Mouse (Mus musculus) layer of hippocampus, postnatal 14 days (tissue): ENCODE data around the gene Lefty1. TPM values are rescaled to one million over a fixed set of nuclear protein-coding genes. Genes with fewer than 3 reads are reported as not detected.
"Not testable (repeated sequence)": the region's sequence is repeated elsewhere in the genome, so short reads cannot be mapped to it uniquely, and the experiment has no call there.

Experiments used
- DNase-seq, 2 experiments: peaks; one replicate each; pipeline ENCODE4 v3.0.0; 2021 to 2022; ENCODE audit warnings: low spot score in 2 of 2, mixed read lengths in 1 of 2
- total RNA-seq, 2 experiments: library from RNA; stranded (reverse); gene quantifications; 2 replicates each; pipeline ENCODE4 v1.2.3; 2021

The Lefty1 gene
- total RNA-seq, 2 experiments from 2014 or later = 7.2 to 9.3 TPM

DNA sequence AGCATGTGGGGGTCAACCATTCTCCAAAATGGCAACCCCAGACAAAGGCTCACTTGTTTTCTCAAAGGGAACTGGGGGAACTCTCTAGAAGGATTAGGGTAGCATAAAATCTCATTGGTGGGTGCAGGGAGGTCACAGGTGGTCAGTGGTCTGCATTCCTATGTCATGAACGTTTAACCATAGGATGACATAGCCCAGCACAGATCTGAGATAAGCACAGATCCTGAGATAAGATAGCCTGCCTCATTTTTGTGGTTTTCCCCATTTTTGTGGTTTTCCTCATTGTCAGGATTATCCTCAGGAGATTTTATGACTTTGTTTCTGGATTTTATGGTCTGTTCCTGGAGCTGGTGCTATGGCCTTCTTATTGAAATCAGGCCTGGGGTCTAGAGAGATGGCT lies 17.8 kb upstream of the Lefty1 start:
- DNase-seq = no peak

GRCm38 (mm10) chr1:180919686-180920085 lies 15.1 kb upstream of the Lefty1 start:
- no peak for DNase-seq

GRCm38 (mm10) chr1:180922273-180923048 lies 12.4 kb upstream of the Lefty1 start:
- DNase-seq = no peak

- no peak for DNase-seq
These were observed 10.1 kb upstream of the Lefty1 start for GRCm38 (mm10) chr1:180924737-180925136.

DNA sequence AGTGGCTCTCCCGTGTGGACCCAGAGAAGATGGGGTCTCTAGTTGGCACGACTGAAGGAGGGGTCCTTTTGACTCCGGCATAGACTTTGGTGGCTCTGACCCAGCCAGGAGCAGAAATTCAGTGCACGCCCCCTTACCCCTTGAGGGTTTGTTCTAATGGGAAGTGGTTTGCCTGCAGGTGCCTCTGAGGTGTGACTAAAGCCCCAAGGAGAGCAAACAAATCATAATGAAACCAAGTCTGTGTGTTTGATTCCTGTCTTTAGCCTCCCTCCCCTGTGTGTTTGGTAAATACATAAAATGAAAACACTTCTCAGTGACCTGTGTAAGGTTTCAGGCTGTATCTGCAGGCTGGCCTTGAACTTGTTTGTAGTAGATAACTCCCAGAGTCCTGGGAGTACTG lies 8.5 kb upstream of the Lefty1 start:
- DNase-seq = no peak

DNA sequence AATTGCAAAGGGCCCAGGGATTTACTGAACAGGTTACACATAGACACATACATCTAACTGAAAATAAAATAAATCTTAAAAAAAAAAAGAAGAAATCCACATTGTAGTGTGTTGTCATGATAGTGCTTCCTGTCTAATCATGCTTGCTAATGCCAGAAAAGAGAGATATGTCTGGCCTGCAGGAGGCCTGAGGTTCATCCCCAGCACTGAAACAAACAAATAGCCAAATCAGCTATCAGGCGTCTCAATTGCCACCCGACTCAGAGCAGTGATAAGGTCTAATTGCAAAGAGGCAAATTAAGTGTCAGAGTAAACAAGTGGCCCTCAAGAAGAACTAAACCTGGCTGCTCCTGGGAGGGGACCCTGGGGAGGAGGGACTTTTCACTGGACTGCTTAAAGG lies 5.2 kb upstream of the Lefty1 start:
- DNase-seq = no peak

- DNase-seq = no peak
These were observed 3.7 kb upstream of the Lefty1 start for GRCm38 (mm10) chr1:180931106-180931505.

GRCm38 (mm10) chr1:180933659-180934058 lies 1.2 kb upstream of the Lefty1 start:
- no peak for DNase-seq

- DNase-seq = not testable (repeated sequence)
These were observed 2.0 kb downstream of the Lefty1 start for GRCm38 (mm10) chr1:180936610-180937398.

GRCm38 (mm10) chr1:180937631-180938030 lies 2.8 kb downstream of the Lefty1 start:
- DNase-seq = not testable (repeated sequence)

- not testable (repeated sequence) for DNase-seq
These were observed 4.0 kb downstream of the Lefty1 start for GRCm38 (mm10) chr1:180938781-180939180.

GRCm38 (mm10) chr1:180940776-180941460 lies 6.1 kb downstream of the Lefty1 start:
- no peak for DNase-seq

- DNase-seq = no peak
These were observed 6.9 kb downstream of the Lefty1 start for GRCm38 (mm10) chr1:180941726-180942125.

DNA sequence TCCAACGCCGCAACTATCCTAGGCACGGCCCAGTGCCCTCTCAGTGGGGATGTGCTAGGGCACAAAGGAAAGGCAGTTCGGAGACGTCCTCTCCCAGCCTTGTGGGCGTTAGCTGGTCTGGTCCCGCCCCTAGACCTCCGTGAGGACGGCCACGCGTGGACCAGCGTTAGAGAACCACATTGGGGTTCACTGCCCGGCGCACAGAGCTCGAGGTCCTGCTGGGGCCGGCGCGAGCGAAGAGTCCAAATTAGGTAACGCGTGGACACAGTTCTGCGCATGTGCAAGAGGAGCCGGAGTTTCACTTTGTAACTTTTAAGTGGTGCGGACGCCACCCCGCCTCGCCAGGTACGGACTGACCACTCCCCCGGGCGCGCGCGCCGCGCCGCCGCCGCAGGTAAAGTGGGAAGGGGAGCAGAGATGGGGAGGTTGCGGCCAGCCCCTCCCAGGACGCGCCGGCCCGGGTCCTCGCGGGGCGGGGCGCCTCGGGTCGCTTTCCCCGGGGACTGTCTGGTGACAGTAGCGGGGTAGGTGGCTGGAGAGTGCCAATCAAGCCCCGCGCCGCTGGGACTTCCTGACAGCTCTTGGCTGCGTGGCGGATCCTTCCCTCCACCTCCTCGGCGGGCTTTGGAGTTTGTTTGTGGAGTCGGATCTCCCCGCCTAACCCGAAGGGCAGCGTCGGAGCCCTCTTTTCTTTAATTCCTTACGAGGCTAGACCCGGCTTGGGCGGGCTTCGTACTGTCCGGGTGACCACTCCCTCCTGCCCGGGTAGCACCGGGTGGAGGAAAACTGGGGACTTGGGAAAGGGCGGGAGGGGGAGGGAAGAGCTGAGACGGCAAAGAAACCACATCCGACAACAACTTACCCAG lies 7.6 kb downstream of the Lefty1 start, which contains the start of gene Tmem63a:
Tmem63a (plus strand) TSS at position 179 of the 866 bp plus-strand sequence.
- DNase-seq = peak in 1 of 2 experiments; percentile 44

GRCm38 (mm10) chr1:180943032-180943644 lies 8.3 kb downstream of the Lefty1 start:
- DNase-seq = no peak

GRCm38 (mm10) chr1:180943896-180944295 lies 9.1 kb downstream of the Lefty1 start:
- DNase-seq = no peak

DNA sequence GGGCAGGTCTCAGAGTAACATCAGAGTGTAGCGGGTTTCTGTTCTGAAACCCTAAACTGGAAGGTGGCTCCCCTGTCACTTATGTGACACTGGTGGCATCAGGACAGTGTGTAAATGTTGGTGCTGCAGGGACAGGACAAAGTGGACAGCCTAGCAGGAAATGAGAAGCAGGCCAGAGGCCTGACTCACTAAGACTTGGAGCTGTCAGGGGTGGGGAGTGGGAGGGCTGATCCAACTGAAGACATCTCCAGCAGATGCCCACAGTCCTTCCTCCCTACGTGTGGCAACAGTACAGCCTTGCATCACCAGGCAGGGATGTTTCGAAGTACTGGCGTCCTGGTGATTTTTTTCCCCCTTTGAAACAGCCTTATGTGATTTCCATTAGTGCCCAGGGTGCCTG lies 9.7 kb downstream of the Lefty1 start:
- DNase-seq = no peak

DNA sequence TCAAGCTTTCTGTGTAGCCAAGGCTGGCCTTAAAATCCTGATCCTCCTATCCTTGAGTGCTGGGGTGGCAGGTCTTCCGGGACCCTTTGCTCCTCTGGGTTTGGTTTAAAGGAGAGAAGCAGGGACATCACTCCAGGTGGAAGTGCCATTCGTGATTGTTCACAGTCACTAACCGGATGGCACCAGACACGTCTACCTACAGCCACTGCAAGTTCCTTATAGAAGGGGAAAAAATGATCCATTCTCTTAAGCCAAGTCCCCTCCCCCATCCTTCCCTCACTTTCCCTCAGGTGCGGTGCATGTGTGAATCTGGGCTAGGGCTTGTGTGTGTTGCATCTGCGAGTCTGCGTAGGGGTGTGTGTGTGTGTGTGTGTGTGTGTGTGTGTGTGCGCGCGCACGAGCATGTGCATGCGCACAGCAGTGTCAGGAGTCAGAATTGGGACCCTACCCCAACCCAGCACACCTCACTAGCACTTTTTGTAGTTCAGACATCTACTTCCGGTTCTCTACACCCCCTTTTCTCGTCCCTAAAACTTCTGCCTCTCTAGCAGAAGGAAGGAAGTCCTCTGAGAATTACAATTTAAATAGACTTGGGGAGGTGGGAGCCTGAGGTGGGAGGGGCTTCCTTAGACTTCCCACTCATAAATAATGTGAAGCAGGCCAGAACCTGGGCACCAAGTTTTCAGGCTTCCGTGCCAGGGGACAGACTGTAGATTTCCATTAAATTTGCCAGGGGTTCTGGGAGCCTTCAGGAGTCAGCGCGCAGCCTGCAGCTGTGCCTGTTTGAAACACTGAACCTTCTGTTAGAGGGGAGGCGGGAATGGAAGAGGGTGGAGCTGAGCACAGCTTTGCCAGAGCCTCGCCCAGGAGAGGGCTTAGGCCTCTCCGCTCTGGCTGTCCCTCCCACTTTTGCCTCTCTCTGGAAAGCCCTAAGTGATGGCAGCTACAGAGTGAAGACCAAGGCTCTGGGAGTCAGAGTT lies 10.5 kb downstream of the Lefty1 start:
- DNase-seq = peak; percentile 29 to 33

GRCm38 (mm10) chr1:180946448-180946847 lies 11.6 kb downstream of the Lefty1 start:
- no peak for DNase-seq
